Mouse (Mus musculus) CH12.LX (cell line): ENCODE measurements around the gene Haghl. TPM values are rescaled to one million over a fixed set of nuclear protein-coding genes. Genes with fewer than 3 reads are reported as not detected.

ENCODE experiments used
- DNase-seq: peaks from one replicate; pipeline ENCODE4 v3.0.0-alpha.2; 2013; ENCODE audit errors: extremely low read depth
- H3K27ac ChIP-seq: 2 replicates; pipeline ENCODE4 v1.5.1; 2012; ENCODE audit warnings: low read depth, mild to moderate bottlenecking, control low read depth, moderate library complexity; ENCODE audit not compliant: insufficient read depth
- H3K27me3 ChIP-seq: replicated peaks from 2 replicates; pipeline ENCODE3; 2012; ENCODE audit warnings: inconsistent platforms
- H3K36me3 ChIP-seq, 2 experiments: replicated peaks in 1 of 2; 2 replicates each; pipeline versions ENCODE3 to v1.6.1; 2012; ENCODE audit warnings: inconsistent platforms in 1 of 2, low read length in 1 of 2, mild to moderate bottlenecking in 1 of 2, mixed read lengths in 1 of 2, moderate library complexity in 1 of 2; ENCODE audit not compliant: control insufficient read depth in 1 of 2, insufficient read depth in 1 of 2
- H3K4me1 ChIP-seq, 2 experiments: 2 replicates each; pipeline ENCODE4 v1.6.1; 2012; ENCODE audit warnings: inconsistent platforms in 1 of 2, moderate library complexity in 1 of 2; ENCODE audit not compliant: insufficient read depth in 2 of 2, control insufficient read depth in 1 of 2
- H3K4me2 ChIP-seq: 2 replicates; pipeline ENCODE4 v1.6.1; 2012; ENCODE audit warnings: low read depth, mild to moderate bottlenecking, control low read depth; ENCODE audit not compliant: poor library complexity, insufficient read depth, severe bottlenecking
- H3K4me3 ChIP-seq, 3 experiments: fragments of 150-350 bp in 1 of 3; sonication (generic) in 1 of 3; replicated peaks in 1 of 3; 2 replicates each; pipeline versions ENCODE3 to v1.5.1; 2011 to 2012; ENCODE audit warnings: low read depth in 2 of 3, low read length in 2 of 3, mild to moderate bottlenecking in 2 of 3, moderate library complexity in 2 of 3, control low read depth in 1 of 3, improper control_type of control experiment in 1 of 3, inconsistent platforms in 1 of 3, mixed read lengths in 1 of 3; ENCODE audit not compliant: poor library complexity in 1 of 3
- H3K79me2 ChIP-seq: replicated peaks from 2 replicates; pipeline ENCODE4 v1.6.1; 2012; ENCODE audit warnings: mild to moderate bottlenecking, moderate library complexity; ENCODE audit not compliant: control insufficient read depth, poor library complexity, insufficient read depth, severe bottlenecking; ENCODE audit errors: extremely low read depth
- H3K9ac ChIP-seq: 2 replicates; pipeline ENCODE4 v1.6.1; 2012; ENCODE audit warnings: low read depth, mild to moderate bottlenecking, control low read depth, moderate library complexity; ENCODE audit not compliant: insufficient read depth
- H3K9me3 ChIP-seq: replicated peaks from 2 replicates; pipeline ENCODE3; 2012; ENCODE audit warnings: low read length, inconsistent platforms, mixed read lengths
- BHLHE40 ChIP-seq: IDR thresholded peaks from 2 replicates; pipeline ENCODE4 v1.6.1; 2011; ENCODE audit warnings: mild to moderate bottlenecking, low read depth, low read length, improper control_type of control experiment
- CHD1 ChIP-seq: IDR thresholded peaks from 2 replicates; pipeline ENCODE4 v1.6.1; 2012; ENCODE audit warnings: low read depth, low read length, improper control_type of control experiment, inconsistent platforms
- E2F4 ChIP-seq: IDR thresholded peaks from 2 replicates; pipeline ENCODE4 v1.6.1; 2011; ENCODE audit warnings: low read depth, low read length, improper control_type of control experiment; ENCODE audit not compliant: insufficient replicate concordance
- ETS1 ChIP-seq: conservative IDR thresholded peaks from 2 replicates; pipeline ENCODE4 v1.6.1; 2012; ENCODE audit warnings: low read depth, mild to moderate bottlenecking, inconsistent platforms, low read length, improper control_type of control experiment, moderate library complexity
- IRF4 ChIP-seq: IDR thresholded peaks from 2 replicates; pipeline ENCODE4 v1.6.1; 2014; ENCODE audit warnings: low read depth, mild to moderate bottlenecking, inconsistent platforms, low read length, improper control_type of control experiment
- JUN ChIP-seq: IDR thresholded peaks from 2 replicates; pipeline ENCODE4 v1.6.1; 2011; ENCODE audit warnings: low read depth, mild to moderate bottlenecking, low read length, improper control_type of control experiment, moderate library complexity; ENCODE audit not compliant: insufficient read depth
- JUND ChIP-seq: conservative IDR thresholded peaks from 2 replicates; pipeline ENCODE4 v1.6.1; 2011; ENCODE audit warnings: low read depth, low read length, improper control_type of control experiment
- MAFK ChIP-seq: IDR thresholded peaks from 2 replicates; pipeline ENCODE4 v1.6.1; 2011; ENCODE audit warnings: low read length, improper control_type of control experiment; ENCODE audit not compliant: insufficient replicate concordance
- MXI1 ChIP-seq: IDR thresholded peaks from 2 replicates; pipeline ENCODE4 v1.6.1; 2011; ENCODE audit warnings: mild to moderate bottlenecking, low read depth, low read length, improper control_type of control experiment
- NELFE ChIP-seq: IDR thresholded peaks from 2 replicates; pipeline ENCODE4 v1.6.1; 2011; ENCODE audit warnings: low read depth, low read length, improper control_type of control experiment
- NRF1 ChIP-seq: IDR thresholded peaks from 2 replicates; pipeline ENCODE4 v1.6.1; 2014; ENCODE audit warnings: low read depth, mild to moderate bottlenecking, inconsistent platforms, low read length, improper control_type of control experiment, moderate library complexity
- PAX5 ChIP-seq: IDR thresholded peaks from 2 replicates; pipeline ENCODE4 v1.6.1; 2012; ENCODE audit warnings: low read length, inconsistent platforms, mixed read lengths
- RCOR1 ChIP-seq: conservative IDR thresholded peaks from 2 replicates; pipeline ENCODE4 v1.6.1; 2012; ENCODE audit warnings: low read depth, mild to moderate bottlenecking, inconsistent platforms, low read length, improper control_type of control experiment
- SIN3A ChIP-seq: IDR thresholded peaks from 2 replicates; pipeline ENCODE4 v1.6.1; 2012; ENCODE audit warnings: low read length, improper control_type of control experiment, inconsistent platforms
- UBTF ChIP-seq: IDR thresholded peaks from 2 replicates; pipeline ENCODE4 v1.6.1; 2012; ENCODE audit warnings: low read depth, mild to moderate bottlenecking, inconsistent platforms, low read length, improper control_type of control experiment, moderate library complexity
- ZC3H11A ChIP-seq: IDR thresholded peaks from 2 replicates; pipeline ENCODE4 v1.6.1; 2012; ENCODE audit warnings: low read depth, mild to moderate bottlenecking, inconsistent platforms, low read length, improper control_type of control experiment
- ZKSCAN1 ChIP-seq: IDR thresholded peaks from 2 replicates; pipeline ENCODE4 v1.6.1; 2012; ENCODE audit warnings: low read depth, inconsistent platforms, low read length, improper control_type of control experiment, borderline replicate concordance
- ZMIZ1 ChIP-seq: IDR thresholded peaks from 2 replicates; pipeline ENCODE4 v1.6.1; 2012; ENCODE audit warnings: low read depth, mild to moderate bottlenecking, inconsistent platforms, low read length, improper control_type of control experiment
- ZNF384 ChIP-seq: IDR thresholded peaks from 2 replicates; pipeline ENCODE4 v1.6.1; 2012; ENCODE audit warnings: low read depth, low read length, improper control_type of control experiment, inconsistent platforms
- dilution Hi-C: fragments of 300-500 bp; cut with MboI; formaldehyde crosslinking; loops from 2 replicates; pipeline ENCODE4 v1.14.3; 2020; ENCODE audit warnings: low sequenced_read_pairs; ENCODE audit not compliant: extremely low pct_unique_long_range_greater_than_20kb, extremely low pct_ligation_motif_present
- in situ Hi-C: fragments of 300-500 bp; cut with MboI; formaldehyde crosslinking; loops from 3 replicates; pipeline ENCODE4 v1.14.3; 2019; ENCODE audit warnings: low sequenced_read_pairs, low pct_ligation_motif_present, low pct_unique_long_range_greater_than_20kb, mixed read lengths
- polyA plus RNA-seq: library from polyadenylated mRNA; unstranded; fragments of >175 nt; gene quantifications from 2 replicates; pipeline ENCODE4 v1.2.1, GENCODE M21; 2012; ENCODE audit warnings: low read depth; ENCODE audit not compliant: insufficient read length
- total RNA-seq, 2 experiments: library from RNA; depleted of rRNA; stranded (reverse); fragments of 300-350 nt in 1 of 2; fragments of >200 nt in 1 of 2; gene quantifications; 2 replicates each; pipeline ENCODE4 v1.2.3; 2012 to 2014

Gene Haghl
- total and polyA plus RNA-seq, 3 experiments = 7.4 to 16.0 (median 7.8) TPM

DNA sequence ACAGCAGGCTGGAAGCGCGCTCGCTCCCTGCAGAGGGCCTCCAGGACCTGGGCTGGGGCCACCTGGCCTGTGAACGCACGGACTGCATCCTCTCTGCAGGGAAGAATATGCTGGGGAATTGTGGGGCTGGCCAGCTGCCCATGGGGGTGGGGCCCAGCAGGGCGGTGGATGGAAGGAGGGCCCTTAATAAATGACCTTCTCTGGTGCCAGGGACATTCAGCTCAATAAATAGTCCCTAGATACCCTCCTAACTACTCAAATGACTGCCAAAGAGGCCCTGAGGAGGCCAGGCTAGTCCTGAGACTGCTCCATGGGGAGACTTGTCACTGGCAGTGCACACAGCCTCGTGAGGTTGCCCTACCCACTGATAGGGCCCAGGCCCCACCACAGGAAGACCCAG lies 2.4 kb downstream of the Haghl start:
- no peak overlapping the region for H3K4me2 ChIP-seq
- no peak for TF ChIP-seq SIN3A
- TF ChIP-seq UBTF = no peak
- no peak for TF ChIP-seq E2F4
- no peak for TF ChIP-seq CHD1
- TF ChIP-seq ZMIZ1 = 0 out of 2 replicates have a peak, but pooled peaks have one; percentile 18
- H3K36me3 ChIP-seq = peaks cover 66 to 83% of the 10 kb centered on the region in 2 experiments

GRCm38 (mm10) chr17:25781339-25781738 lies 4.1 kb downstream of the Haghl start:
- no peak overlapping the region for H3K4me3 ChIP-seq
- dilution Hi-C loops = no loop called here

More for the DNA sequence above, 2.4 kb downstream of the Haghl start:
- Histone ChIP-seq H3K4me1 (peaks cover 11 to 16% of the 10 kb centered on the region in 2 experiments), H3K9me3 (no peaks in the 10 kb centered on the region), H3K79me2 (no peaks in the 10 kb centered on the region), H3K4me3 (no peak overlapping the region), H3K27me3 (no peaks in the 10 kb centered on the region), H3K9ac (no peak overlapping the region), H3K27ac (no peak overlapping the region)
- no peak for DNase-seq
- dilution Hi-C loops = no loop called here
- in situ Hi-C loops = no loop called here

GRCm38 (mm10) chr17:25777948-25778347 lies 7.5 kb downstream of the Haghl start:
- Histone ChIP-seq H3K27me3 (peaks cover 2% of the 10 kb centered on the region), H3K9me3 (no peaks in the 10 kb centered on the region), H3K4me1 (peaks cover 6 to 18% of the 10 kb centered on the region in 2 experiments; a peak in 3 of 4 replicates), H3K36me3 (peaks cover 58 to 74% of the 10 kb centered on the region in 2 experiments), H3K9ac (no peak overlapping the region), H3K27ac (no peak overlapping the region), H3K79me2 (0 out of 2 replicates have a peak, but pooled peaks cover 3% of the 10 kb centered on the region), H3K4me2 (no peak overlapping the region), H3K4me3 (no peak overlapping the region)
- in situ Hi-C loops (no loop called here), dilution Hi-C loops (no loop called here)
- no peak for TF ChIP-seq UBTF
- no peak for TF ChIP-seq PAX5
- TF ChIP-seq NELFE = no peak
- no peak for TF ChIP-seq ZC3H11A
- no peak for TF ChIP-seq ZMIZ1
- no peak for TF ChIP-seq JUN
- TF ChIP-seq ETS1 = no peak
- TF ChIP-seq IRF4 = no peak
- TF ChIP-seq ZKSCAN1 = no peak
- TF ChIP-seq CHD1 = no peak
- no peak for TF ChIP-seq ZNF384
- TF ChIP-seq JUND = no peak
- TF ChIP-seq RCOR1 = no peak
- TF ChIP-seq BHLHE40 = no peak
- no peak for TF ChIP-seq E2F4
- TF ChIP-seq MXI1 = no peak
- no peak for TF ChIP-seq NRF1
- no peak for TF ChIP-seq MAFK
- no peak for DNase-seq

More at GRCm38 (mm10) chr17:25781339-25781738, 4.1 kb downstream of the Haghl start:
- DNase-seq = no peak
- TF ChIP-seq NELFE (no peak), JUND (no peak), RCOR1 (no peak)
- TF ChIP-seq, all 38 proteins: peak for 0
- Histone ChIP-seq H3K27me3 (no peaks in the 10 kb centered on the region), H3K4me1 (peaks cover 11 to 16% of the 10 kb centered on the region in 2 experiments), H3K4me2 (no peak overlapping the region), H3K79me2 (no peaks in the 10 kb centered on the region), H3K27ac (no peak overlapping the region), H3K9ac (no peak overlapping the region), H3K36me3 (peaks cover 73 to 79% of the 10 kb centered on the region in 2 experiments), H3K9me3 (no peaks in the 10 kb centered on the region)
- in situ Hi-C loops = no loop called here
